In the genomic region with DNA sequence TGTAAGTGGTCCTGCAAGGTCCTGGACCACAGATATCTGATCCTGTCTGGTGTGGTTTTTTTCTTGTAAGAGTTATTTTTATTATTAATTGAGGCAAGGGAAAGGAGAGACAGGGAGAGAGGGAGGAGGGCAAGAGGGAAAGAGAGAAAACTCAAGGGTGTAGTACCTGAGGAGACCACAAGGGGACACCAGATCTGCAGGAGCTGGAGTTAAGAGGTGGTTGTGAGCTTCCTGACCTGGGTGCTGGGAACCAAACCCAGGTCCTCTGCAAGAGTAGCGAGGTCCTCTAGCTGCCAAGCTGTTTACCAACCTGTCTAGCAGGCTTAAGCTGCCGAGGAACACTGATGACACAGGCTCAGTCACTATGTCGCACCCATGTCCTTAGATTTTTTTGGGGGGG, we compare ENCODE assay signal across 13 mouse cellular contexts. TPM values are rescaled to one million over a fixed set of nuclear protein-coding genes. Genes with fewer than 3 reads are reported as not detected.
DNase-seq lines count a peak whose midpoint lies in the region; ATAC-seq and TF ChIP-seq lines count a peak whose summit lies in the region.
"Had no signal": no experiment of that assay in that cellular context is flagged by ENCODE, and none has a peak within 500 bp of the region (broad histone marks: within the 10 kb centered on the region; RNA-seq: fewer than 3 reads in every experiment).

No protein-coding gene starts in this region.

- no peak overlapping the region for H3K4me3 ChIP-seq in kidney, adult 2 months (ENCODE audit: insufficient read depth, low read depth, low read length)
- H3K4me3 ChIP-seq in spleen, adult 2 months (ENCODE audit: extremely low read depth, insufficient read depth, insufficient read length) = no peak overlapping the region
- H3K4me3 ChIP-seq: hindbrain, embryonic 10.5 days; kidney, embryonic 15.5 days; limb, embryonic 13.5 days had no signal

- peak; percentile 32; the same call in 1 of the 2 replicates for TF ChIP-seq CTCF in kidney, adult 2 months (conservative IDR thresholded peaks at IDR 0.05; ENCODE audit: insufficient read depth, insufficient read length, low read depth, low read length)
- peak; percentile 20; the same call in 1 of the 2 replicates for TF ChIP-seq CTCF in spleen, adult 2 months (IDR thresholded peaks at IDR 0.05; ENCODE audit: extremely low read depth, insufficient read depth, insufficient read length, insufficient replicate concordance)

- DNase-seq in kidney, adult 2 months = no peak
- no peak for DNase-seq in kidney, postnatal 25 days
- no peak for DNase-seq in spleen, adult 2 months (ENCODE audit: low read depth in 1 of 2, low spot score in 2 of 2)
- no peak for DNase-seq in spleen, postnatal 14 days (ENCODE audit: low spot score in 2 of 2)
- peak; percentile 76 for DNase-seq in R1 (ENCODE audit: low read depth, low spot score)
- no peak for DNase-seq in frontal cortex, postnatal 10 days (ENCODE audit: low spot score in 2 of 2)
- DNase-seq: adrenal gland, adult 2 months; spleen, adult 18-20 months; thymus, postnatal 25 days had no signal

- TF ChIP-seq POLR2A in kidney, adult 2 months (IDR thresholded peaks at IDR 0.05; ENCODE audit: low read depth, low read length) = no peak
- TF ChIP-seq POLR2A in spleen, adult 2 months (IDR thresholded peaks at IDR 0.05; ENCODE audit: low read depth, low read length) = no peak

- no peak for ATAC-seq in monocyte, adult 5-6 weeks (replicated peaks; ENCODE audit: insufficient number of reproducible peaks, low FRiP score, low TSS enrichment, poor library complexity, severe bottlenecking)

- WGBS in kidney, adult 2 months = 98% methylated on average over 3 of the region's 3 CpGs
- 95% methylated on average over 3 of the region's 3 CpGs for WGBS in spleen, adult 2 months

- no peaks in the 10 kb centered on the region for H3K36me3 ChIP-seq in kidney, adult 2 months (ENCODE audit: control insufficient read depth, insufficient read depth, low read length)
- no peaks in the 10 kb centered on the region for H3K36me3 ChIP-seq in spleen, adult 2 months (ENCODE audit: control insufficient read depth, insufficient read depth, low read length)
- H3K36me3 ChIP-seq: hindbrain, embryonic 10.5 days; kidney, embryonic 15.5 days; limb, embryonic 13.5 days had no signal

- peaks cover 10% of the 10 kb centered on the region; the same call in 1 of the 2 replicates for H3K4me1 ChIP-seq in kidney, adult 2 months (ENCODE audit: control insufficient read depth, insufficient read depth, low read length)
- no peaks in the 10 kb centered on the region; the same call in 1 of the 2 replicates for H3K4me1 ChIP-seq in spleen, adult 2 months (ENCODE audit: control insufficient read depth, insufficient read depth, insufficient read length)

- H3K27me3 ChIP-seq in kidney, adult 2 months (replicated peaks; ENCODE audit: control insufficient read depth, insufficient read depth, low read length) = no peaks in the 10 kb centered on the region
- H3K27me3 ChIP-seq in spleen, adult 2 months (ENCODE audit: control insufficient read depth, insufficient read depth, low read length) = no peaks in the 10 kb centered on the region
- H3K27me3 ChIP-seq: kidney, embryonic 15.5 days; limb, embryonic 13.5 days had no signal

- no peak overlapping the region for H3K27ac ChIP-seq in kidney, adult 2 months (ENCODE audit: insufficient read depth, low read depth, low read length)
- no peak overlapping the region for H3K27ac ChIP-seq in spleen, adult 2 months (ENCODE audit: insufficient read depth, low read length)
- H3K27ac ChIP-seq: hindbrain, embryonic 10.5 days; kidney, embryonic 15.5 days; limb, embryonic 13.5 days had no signal

RNA-seq across cellular contexts. Expression of a gene that starts 14.8 kb away (rescaled TPM):
- 102 and 134 TPM in 2 replicates for polyA plus RNA-seq in kidney, adult 2 months (2012; rRNA removed)
- 130 and 160 TPM in 2 replicates for polyA plus RNA-seq in spleen, adult 2 months (2012; rRNA removed)
- total RNA-seq in monocyte, adult 5-6 weeks (2017) = 302 to 348 TPM (median 323 TPM) in 3 replicates

RNA-seq across cellular contexts. Expression of a gene that starts 47.0 kb away (rescaled TPM):
- polyA plus RNA-seq in kidney, adult 2 months (2012; rRNA removed) = 100 and 157 TPM in 2 replicates
- polyA plus RNA-seq in spleen, adult 2 months (2012; rRNA removed) = 17.8 and 18.0 TPM in 2 replicates
- 102 to 135 TPM (median 117 TPM) in 3 replicates for total RNA-seq in monocyte, adult 5-6 weeks (2017)
